Mouse (Mus musculus) small intestine, adult 2 months (tissue): ENCODE results near the gene Nbr1. TPM values are rescaled to one million over a fixed set of nuclear protein-coding genes. Genes with fewer than 3 reads are reported as not detected.
"Not testable (repeated sequence)": the region's sequence is repeated elsewhere in the genome, so short reads cannot be mapped to it uniquely, and the experiment has no call there.

Source experiments
- H3K27ac ChIP-seq: fragments of 200-500 bp; 2 replicates; pipeline ENCODE4 v1.5.1; 2012; ENCODE audit warnings: low read depth, low read length, control low read depth, inconsistent platforms; ENCODE audit not compliant: insufficient read depth
- H3K27me3 ChIP-seq: fragments of 200-500 bp; 2 replicates; pipeline ENCODE4 v1.6.1; 2012; ENCODE audit warnings: mild to moderate bottlenecking, moderate library complexity, low read length, inconsistent platforms; ENCODE audit not compliant: control insufficient read depth, insufficient read depth
- H3K36me3 ChIP-seq: fragments of 200-500 bp; 2 replicates; pipeline ENCODE4 v1.6.1; 2012; ENCODE audit warnings: mild to moderate bottlenecking, low read length, control low read depth, inconsistent platforms; ENCODE audit not compliant: control insufficient read depth, insufficient read depth
- H3K4me1 ChIP-seq: fragments of 200-500 bp; 2 replicates; pipeline ENCODE4 v1.6.1; 2012; ENCODE audit warnings: low read length, inconsistent platforms, mixed read lengths; ENCODE audit not compliant: control insufficient read depth, insufficient read depth, insufficient read length
- H3K4me3 ChIP-seq: fragments of 200-500 bp; 2 replicates; pipeline ENCODE4 v1.5.1; 2012; ENCODE audit warnings: low read depth, mild to moderate bottlenecking, control low read depth, inconsistent platforms, low read length, moderate library complexity
- CTCF ChIP-seq: fragments of 200-500 bp; IDR thresholded peaks from 2 replicates; pipeline ENCODE4 v1.5.1; 2012; ENCODE audit warnings: low read depth, mild to moderate bottlenecking, control low read depth, inconsistent platforms, low read length, moderate library complexity, mixed read lengths; ENCODE audit not compliant: insufficient replicate concordance, insufficient read length; ENCODE audit errors: extremely low read depth
- POLR2A ChIP-seq: fragments of 200-500 bp; IDR thresholded peaks from 2 replicates; pipeline ENCODE4 v1.6.1; 2012; ENCODE audit warnings: low read depth, mild to moderate bottlenecking, control low read depth, inconsistent platforms, low read length, moderate library complexity
- WGBS: fragments of 180-500 bp; shearing (Covaris S2); methylation state at CpG from one replicate; pipeline ENCODE4 v1.1.7; 2018; 5-methylcytosine and 5-hydroxymethylcytosine counted together
- polyA plus RNA-seq: library from polyadenylated mRNA; depleted of rRNA; stranded (reverse); fragments of >200 nt; gene quantifications from 2 replicates; pipeline ENCODE4 v1.2.3, GENCODE M21; 2012

The Nbr1 gene
- polyA plus RNA-seq, 1 experiment: 116 TPM

- H3K4me1 ChIP-seq: no peaks in the 10 kb centered on the region; the same call in 1 of the 2 replicates
- H3K27me3 ChIP-seq: no peaks in the 10 kb centered on the region
- no peak for TF ChIP-seq CTCF
- peak; percentile 72 for TF ChIP-seq POLR2A
- WGBS: 10% methylated on average over 30 of the region's 31 CpGs
- peaks cover 45% of the 10 kb centered on the region for H3K36me3 ChIP-seq
- H3K4me3 ChIP-seq: peak within 1 kb of the TSS; percentile 63
- H3K27ac ChIP-seq: peak within 1 kb of the TSS; percentile 98
Observed at GRCm38 (mm10) chr11:101582054-101583035, 30.4 kb downstream of the Nbr1 start, which contains the start of gene Tmem106a. TSS of gene Tmem106a (plus strand) at chr11:101582242.

DNA sequence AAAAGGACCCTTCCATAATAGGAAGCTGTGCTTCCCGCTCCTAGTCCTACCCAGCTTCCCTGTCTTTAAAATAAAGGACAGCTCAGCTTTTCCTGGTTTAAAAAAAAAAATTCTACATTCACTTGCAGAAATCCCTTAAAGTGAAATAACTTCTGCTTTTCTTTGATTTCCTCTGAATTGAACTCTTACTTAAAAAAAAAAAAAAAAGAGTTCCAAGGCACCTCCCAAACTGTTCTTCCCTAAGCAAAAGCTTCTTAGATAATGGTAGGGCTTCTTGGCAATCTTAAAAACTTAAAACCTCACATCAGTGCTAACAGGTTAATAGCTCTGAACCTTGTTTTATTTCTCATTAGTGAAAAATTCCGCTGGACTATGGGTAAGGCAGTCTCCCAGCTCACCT is 31.3 kb downstream of the Nbr1 start:
- H3K4me3 ChIP-seq: peak overlapping the region; percentile 63

GRCm38 (mm10) chr11:101585031-101585430 is 33.1 kb downstream of the Nbr1 start:
- peaks cover 38% of the 10 kb centered on the region for H3K36me3 ChIP-seq
- WGBS: 94% methylated on average over 1 of the region's 1 CpGs

More for the DNA sequence above, 31.3 kb downstream of the Nbr1 start:
- Histone ChIP-seq H3K27ac (peak overlapping the region; percentile 98), H3K27me3 (no peaks in the 10 kb centered on the region), H3K36me3 (peaks cover 41% of the 10 kb centered on the region), H3K4me1 (peaks cover 3% of the 10 kb centered on the region; the same call in 1 of the 2 replicates)
- TF ChIP-seq POLR2A (no peak), CTCF (no peak)
- 83% methylated on average over 2 of the region's 2 CpGs for WGBS

DNA sequence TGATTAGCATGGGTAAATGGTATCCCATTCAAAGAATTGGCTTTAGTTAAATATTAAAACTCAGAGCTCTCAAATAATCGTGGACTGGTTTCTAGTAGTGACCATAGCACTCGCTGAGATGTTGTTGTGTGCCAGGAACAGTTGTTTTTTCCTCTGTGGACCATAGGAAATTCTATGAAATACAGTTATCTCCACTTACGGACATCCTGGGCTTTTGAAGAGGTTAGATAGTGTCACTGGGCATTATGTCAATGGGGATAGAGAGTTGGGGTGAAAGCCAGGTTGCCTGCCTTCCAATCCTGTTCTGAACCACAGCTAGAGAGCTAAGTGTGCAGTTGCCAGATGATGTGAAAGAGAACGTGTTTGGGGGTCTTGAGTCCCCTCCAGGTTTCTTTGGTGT is 33.9 kb downstream of the Nbr1 start:
- Histone ChIP-seq H3K27ac (no peak overlapping the region), H3K27me3 (no peaks in the 10 kb centered on the region), H3K36me3 (peaks cover 31% of the 10 kb centered on the region), H3K4me3 (no peak overlapping the region), H3K4me1 (peaks cover 16% of the 10 kb centered on the region)
- no peak for TF ChIP-seq CTCF
- TF ChIP-seq POLR2A: no peak
- WGBS: 66% methylated on average over 4 of the region's 4 CpGs

More at GRCm38 (mm10) chr11:101585031-101585430, 33.1 kb downstream of the Nbr1 start:
- Histone ChIP-seq H3K27ac (peak overlapping the region; percentile 85), H3K4me1 (peaks cover 14% of the 10 kb centered on the region)
- not testable (repeated sequence) for H3K27me3 ChIP-seq, H3K4me3 ChIP-seq

GRCm38 (mm10) chr11:101587676-101588075 is 35.7 kb downstream of the Nbr1 start:
- Histone ChIP-seq H3K27me3 (no peaks in the 10 kb centered on the region), H3K36me3 (peaks cover 34% of the 10 kb centered on the region), H3K4me1 (peaks cover 16% of the 10 kb centered on the region), H3K4me3 (no peak overlapping the region), H3K27ac (peak overlapping the region; percentile 17; the same call in 1 of the 2 replicates)
- WGBS: 84% methylated on average over 10 of the region's 10 CpGs
- no peak for TF ChIP-seq POLR2A
- no peak for TF ChIP-seq CTCF

DNA sequence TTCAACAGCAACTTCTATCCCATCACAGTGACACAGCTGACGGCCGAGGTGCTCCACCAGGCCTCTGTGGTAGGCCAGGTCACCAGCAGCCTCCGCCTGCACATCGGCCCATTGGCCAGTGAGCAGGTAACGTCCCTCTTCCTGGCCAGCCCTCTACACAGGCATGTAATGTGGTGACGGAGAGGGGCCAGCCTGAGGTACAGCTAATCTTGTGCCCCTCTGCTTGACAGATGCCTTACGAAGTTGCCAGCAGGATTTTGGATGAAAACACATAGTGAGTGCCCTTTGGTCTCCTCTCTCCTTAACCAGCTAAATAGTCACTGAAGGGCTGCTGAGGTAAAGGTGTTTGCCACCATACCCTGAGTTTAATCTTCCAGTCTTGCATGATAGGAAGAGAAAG is 36.9 kb downstream of the Nbr1 start:
- 91% methylated on average over 7 of the region's 7 CpGs for WGBS
- H3K4me1 ChIP-seq: peaks cover 16% of the 10 kb centered on the region
- H3K27me3 ChIP-seq: no peaks in the 10 kb centered on the region
- TF ChIP-seq POLR2A (no peak), CTCF (no peak)
- no peak overlapping the region for H3K4me3 ChIP-seq
- peak overlapping the region; percentile 48; the same call in 1 of the 2 replicates for H3K27ac ChIP-seq
- H3K36me3 ChIP-seq: peaks cover 31% of the 10 kb centered on the region

DNA sequence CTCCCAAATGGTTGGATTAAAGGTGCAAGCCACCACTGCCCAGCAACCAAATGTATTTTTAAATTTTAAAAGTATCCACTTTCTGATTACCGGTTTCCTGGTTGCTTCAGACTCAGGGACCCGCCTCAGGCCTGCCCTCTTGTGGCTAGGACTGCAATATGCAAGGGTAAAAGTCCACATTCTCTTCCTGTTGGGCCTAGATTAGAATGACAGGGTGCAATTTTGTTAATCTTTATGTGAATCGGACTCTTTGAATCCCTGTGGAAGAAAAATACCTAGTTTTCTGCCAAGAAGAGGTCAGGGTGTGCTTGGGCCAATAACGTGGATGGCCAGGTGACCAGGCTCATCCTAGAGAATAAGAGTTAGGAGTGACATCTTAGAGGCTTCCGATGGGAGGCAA is 37.5 kb downstream of the Nbr1 start:
- Histone ChIP-seq H3K4me1 (peaks cover 16% of the 10 kb centered on the region), H3K27ac (peak overlapping the region; percentile 83), H3K36me3 (peaks cover 31% of the 10 kb centered on the region), H3K4me3 (no peak overlapping the region), H3K27me3 (no peaks in the 10 kb centered on the region)
- TF ChIP-seq POLR2A (no peak), CTCF (peak; percentile 82; the same call in 1 of the 2 replicates)
- WGBS: 10% methylated on average over 5 of the region's 5 CpGs
